Mouse (Mus musculus) midbrain, embryonic 14.5 days (tissue): Measurements from ENCODE around the gene Tmc7. TPM values are rescaled to one million over a fixed set of nuclear protein-coding genes. Genes with fewer than 3 reads are reported as not detected.

ENCODE experiments used
- ATAC-seq: fragments of 200-750 bp; cut with Nextera tagmentation; 2 replicates; pipeline ENCODE4 v1.8.0; 2017; ENCODE audit warnings: moderate number of reproducible peaks, moderate library complexity; ENCODE audit not compliant: low FRiP score, low TSS enrichment
- DNase-seq: peaks from one replicate; pipeline ENCODE4 v3.0.0-alpha.2; 2015
- H3K27ac ChIP-seq: fragments of 300-500 bp; sonication (generic); replicated peaks from 2 replicates; pipeline ENCODE4 v1.5.1; 2014; ENCODE audit warnings: mild to moderate bottlenecking, low read depth, low read length, moderate library complexity
- H3K27me3 ChIP-seq: fragments of 300-500 bp; sonication (generic); 2 replicates; pipeline ENCODE4 v1.6.1; 2014; ENCODE audit warnings: low read length, control low read depth, mixed read lengths; ENCODE audit not compliant: control insufficient read depth, insufficient read depth
- H3K36me3 ChIP-seq: fragments of 300-500 bp; sonication (generic); 2 replicates; pipeline ENCODE4 v1.6.1; 2014; ENCODE audit warnings: low read length, control low read depth; ENCODE audit not compliant: control insufficient read depth, insufficient read depth
- H3K4me1 ChIP-seq: fragments of 300-500 bp; sonication (generic); 2 replicates; pipeline ENCODE4 v1.6.1; 2014; ENCODE audit warnings: mild to moderate bottlenecking, antibody characterized with exemption, low read length, control low read depth; ENCODE audit not compliant: control insufficient read depth, insufficient read depth
- H3K4me2 ChIP-seq: fragments of 300-500 bp; sonication (generic); 2 replicates; pipeline ENCODE4 v1.6.1; 2014; ENCODE audit warnings: mild to moderate bottlenecking, low read length, moderate library complexity
- H3K4me3 ChIP-seq: fragments of 300-500 bp; sonication (generic); replicated peaks from 2 replicates; pipeline ENCODE4 v1.5.1; 2014; ENCODE audit warnings: low read depth, low read length
- H3K9ac ChIP-seq: fragments of 300-500 bp; sonication (generic); replicated peaks from 2 replicates; pipeline ENCODE4 v1.6.1; 2014; ENCODE audit warnings: mild to moderate bottlenecking, low read length, moderate library complexity
- H3K9me3 ChIP-seq: fragments of 300-500 bp; sonication (generic); 2 replicates; pipeline ENCODE4 v1.6.1; 2016; ENCODE audit warnings: low read length, control low read depth, mixed read lengths; ENCODE audit not compliant: control insufficient read depth
- WGBS: fragments of 180-500 bp; shearing (Covaris S2); extraction: QIAGEN DNeasy Blood & Tissue Kit; methylation state at CpG from one replicate; pipeline ENCODE4 v1.1.7; 2014; 5-methylcytosine and 5-hydroxymethylcytosine counted together
- polyA plus RNA-seq: library from polyadenylated mRNA; unstranded; fragments of >200 nt; fragmentation: Nextera tagmentation; extraction: Ambion mirVana; gene quantifications from 2 replicates; pipeline ENCODE4 v1.2.1, GENCODE M21; 2014

The Tmc7 gene
- polyA plus RNA-seq, 1 experiment from 2014 or later = 5.9 TPM

DNA sequence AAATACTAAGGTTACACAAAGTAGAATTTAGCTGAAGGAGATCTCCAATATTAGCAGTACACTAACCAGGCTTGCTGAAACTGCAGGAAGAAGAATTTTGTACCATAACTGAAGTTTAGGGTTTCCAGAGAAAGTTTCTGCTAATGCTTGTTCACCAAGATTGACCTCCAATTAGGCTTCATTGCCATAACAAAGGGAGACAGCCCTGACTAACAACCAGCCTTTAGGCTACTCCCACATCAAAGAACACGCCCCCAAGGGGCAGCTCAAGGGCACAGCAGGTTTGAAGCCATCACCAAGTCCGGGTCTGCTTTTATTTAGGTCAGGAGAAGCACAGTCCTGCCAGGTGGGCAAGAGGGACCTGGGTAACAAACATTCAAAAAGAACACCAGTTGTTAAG lies 4.6 kb downstream of the Tmc7 start:
- ATAC-seq (no peak), DNase-seq (no peak)
- Histone ChIP-seq H3K4me2 (no peak overlapping the region), H3K27ac (no peak overlapping the region), H3K36me3 (no peaks in the 10 kb centered on the region), H3K4me3 (no peak overlapping the region), H3K9ac (no peak overlapping the region), H3K9me3 (no peaks in the 10 kb centered on the region), H3K4me1 (peaks cover 13% of the 10 kb centered on the region; the same call in 1 of the 2 replicates), H3K27me3 (no peaks in the 10 kb centered on the region)
- 63% methylated on average over 2 of the region's 2 CpGs for WGBS

DNA sequence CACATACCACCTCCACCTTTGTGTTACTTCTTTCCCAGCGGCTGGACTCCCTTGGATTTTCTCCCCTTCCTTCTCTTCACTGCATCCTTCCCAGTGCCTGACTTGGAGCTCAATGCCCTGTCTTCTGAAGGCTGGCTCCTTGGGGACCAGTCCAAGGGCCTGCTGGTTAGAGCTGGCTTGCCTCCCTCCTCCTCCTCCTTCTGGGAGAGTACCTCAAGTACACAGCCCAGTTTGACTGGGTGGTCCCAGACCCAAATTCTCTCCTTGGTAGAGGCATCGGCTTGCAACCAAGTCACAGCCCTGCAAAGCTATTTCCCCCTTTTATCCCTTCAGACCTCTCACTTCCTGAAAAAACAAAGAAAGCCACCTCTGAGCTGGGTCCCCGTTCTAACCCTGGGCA lies 6.3 kb downstream of the Tmc7 start:
- 81% methylated on average over 3 of the region's 3 CpGs for WGBS
- Histone ChIP-seq H3K9me3 (no peaks in the 10 kb centered on the region), H3K4me3 (no peak overlapping the region), H3K4me1 (0 out of 2 replicates have a peak, but pooled peaks cover 5% of the 10 kb centered on the region), H3K27me3 (no peaks in the 10 kb centered on the region), H3K27ac (no peak overlapping the region), H3K9ac (no peak overlapping the region), H3K4me2 (no peak overlapping the region), H3K36me3 (no peaks in the 10 kb centered on the region)
- DNase-seq (no peak), ATAC-seq (no peak)

DNA sequence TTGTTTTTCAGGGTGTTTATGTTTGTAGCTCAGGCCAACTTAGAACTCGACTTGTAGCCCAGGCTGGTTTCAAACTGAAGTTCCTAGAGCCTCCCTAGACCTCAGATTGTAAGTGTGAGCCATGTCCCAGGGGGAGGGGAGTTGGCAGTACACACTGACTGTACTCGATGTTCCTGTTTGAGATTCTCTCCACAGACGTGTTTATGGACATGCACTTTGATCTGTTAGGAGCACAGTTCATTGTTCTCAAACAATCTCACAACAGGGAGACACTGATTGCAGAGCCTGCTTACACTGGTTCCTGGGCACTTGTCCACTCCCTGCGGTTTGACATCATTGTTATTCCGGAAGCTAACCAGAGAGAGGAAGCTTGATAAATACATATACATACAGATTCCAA lies 12.5 kb downstream of the Tmc7 start:
- H3K4me3 ChIP-seq = no peak overlapping the region
- DNase-seq (no peak), ATAC-seq (no peak)
- H3K27ac ChIP-seq = no peak overlapping the region
- H3K27me3 ChIP-seq = no peaks in the 10 kb centered on the region
- 51% methylated on average over 5 of the region's 5 CpGs for WGBS
- H3K4me1 ChIP-seq = no peaks in the 10 kb centered on the region
- no peaks in the 10 kb centered on the region for H3K36me3 ChIP-seq
- H3K9me3 ChIP-seq = no peaks in the 10 kb centered on the region
- no peak overlapping the region for H3K4me2 ChIP-seq
- H3K9ac ChIP-seq = no peak overlapping the region

DNA sequence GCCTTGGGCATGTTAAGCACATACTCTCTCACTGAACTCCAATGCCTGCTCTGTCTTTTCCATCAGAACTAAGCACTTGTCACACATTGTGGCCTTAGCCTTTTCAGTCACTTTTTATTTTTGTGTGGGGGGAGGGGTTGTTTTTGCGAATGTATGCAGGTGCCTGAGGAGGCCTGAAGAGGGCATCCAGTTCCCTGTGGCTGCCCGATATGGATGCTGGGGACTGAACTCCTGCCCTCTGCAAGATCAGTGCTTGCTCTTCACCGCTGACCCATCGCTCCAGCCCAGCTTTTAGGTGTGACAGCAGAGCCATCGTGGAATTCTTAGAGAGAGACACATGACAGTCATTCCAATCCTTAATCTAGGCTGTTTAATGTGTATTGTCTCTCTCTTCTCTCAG lies 13.2 kb downstream of the Tmc7 start:
- ATAC-seq = no peak
- H3K36me3 ChIP-seq = no peaks in the 10 kb centered on the region
- no peaks in the 10 kb centered on the region for H3K27me3 ChIP-seq
- H3K4me2 ChIP-seq = no peak overlapping the region
- H3K9ac ChIP-seq = no peak overlapping the region
- DNase-seq = no peak
- H3K4me1 ChIP-seq = no peaks in the 10 kb centered on the region
- no peak overlapping the region for H3K27ac ChIP-seq
- no peak overlapping the region for H3K4me3 ChIP-seq
- H3K9me3 ChIP-seq = no peaks in the 10 kb centered on the region
- 49% methylated on average over 5 of the region's 5 CpGs for WGBS

DNA sequence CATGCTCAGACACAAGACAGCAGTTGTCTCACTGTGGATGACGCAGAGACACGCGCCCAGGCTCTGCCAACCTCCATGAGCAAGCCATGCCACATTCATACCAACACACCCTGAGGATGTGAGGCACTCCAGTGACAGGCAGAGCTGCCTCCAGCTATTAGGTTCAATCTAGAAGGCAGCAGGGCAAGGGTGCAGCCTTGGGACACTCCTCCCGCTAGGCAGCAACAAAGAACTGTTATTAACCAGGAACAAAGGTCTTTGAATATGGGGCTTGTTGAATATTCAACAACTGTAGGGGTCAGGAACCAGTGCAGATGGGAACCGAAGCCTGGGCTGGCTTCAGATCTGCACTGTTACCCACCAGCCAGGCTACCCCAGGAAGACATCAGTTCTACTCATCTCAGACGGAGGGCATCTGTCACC lies 15.4 kb downstream of the Tmc7 start:
- ATAC-seq (no peak), DNase-seq (no peak)
- H3K27me3 ChIP-seq = no peaks in the 10 kb centered on the region
- peaks cover under 1% of the 10 kb centered on the region; the same call in 1 of the 2 replicates for H3K36me3 ChIP-seq
- H3K4me2 ChIP-seq = no peak overlapping the region
- WGBS = 38% methylated on average over 6 of the region's 6 CpGs
- H3K4me1 ChIP-seq = no peaks in the 10 kb centered on the region
- no peak overlapping the region for H3K4me3 ChIP-seq
- no peak overlapping the region for H3K9ac ChIP-seq
- H3K27ac ChIP-seq = no peak overlapping the region
- H3K9me3 ChIP-seq = no peaks in the 10 kb centered on the region

DNA sequence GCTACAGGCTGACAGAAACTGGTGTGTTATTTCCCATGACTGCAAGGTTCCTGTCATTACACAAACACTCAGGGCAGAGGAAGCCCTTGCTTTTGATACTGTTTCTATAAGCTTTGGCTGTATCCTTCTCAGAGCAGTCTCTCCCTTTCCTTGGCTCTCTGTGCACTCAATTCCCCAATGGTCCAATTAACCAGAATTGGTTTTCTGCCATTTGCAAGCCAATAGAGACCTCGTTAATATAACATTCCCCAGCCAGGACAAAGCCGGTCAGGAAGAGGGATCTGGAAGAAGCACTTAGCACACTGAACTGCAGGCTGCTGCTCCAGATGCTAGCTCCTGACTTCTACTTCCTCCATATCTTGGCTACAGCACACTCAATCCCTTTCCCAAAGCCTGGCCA lies 30.2 kb downstream of the Tmc7 start:
- H3K9ac ChIP-seq = no peak overlapping the region
- peaks cover 37% of the 10 kb centered on the region for H3K36me3 ChIP-seq
- peak; percentile 54 for DNase-seq
- no peak overlapping the region for H3K4me2 ChIP-seq
- no peaks in the 10 kb centered on the region for H3K27me3 ChIP-seq
- H3K4me1 ChIP-seq = no peaks in the 10 kb centered on the region
- ATAC-seq = no peak
- no peaks in the 10 kb centered on the region for H3K9me3 ChIP-seq
- 79% methylated on average over 2 of the region's 2 CpGs for WGBS
- no peak overlapping the region for H3K27ac ChIP-seq
- H3K4me3 ChIP-seq = no peak overlapping the region

DNA sequence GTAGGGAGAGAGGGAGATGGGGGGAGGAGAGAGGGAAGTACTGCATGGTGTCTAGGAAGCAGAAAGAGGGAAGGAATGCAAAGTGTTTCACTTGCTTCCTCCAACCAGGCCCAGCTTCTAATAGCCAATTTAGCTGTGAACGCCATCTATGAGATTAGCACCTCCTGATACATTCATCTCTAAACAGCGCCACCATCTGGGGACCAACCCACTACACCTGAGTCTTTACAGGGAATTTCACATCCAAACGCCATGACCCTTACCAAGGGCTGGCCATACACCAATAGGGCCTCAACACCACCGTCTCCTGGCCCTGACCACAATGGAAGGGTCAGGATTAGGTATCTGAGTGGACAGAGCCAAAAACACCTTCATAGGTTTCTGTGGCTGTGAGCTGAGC lies 30.7 kb downstream of the Tmc7 start:
- WGBS = 70% methylated on average over 4 of the region's 4 CpGs
- H3K9me3 ChIP-seq = no peaks in the 10 kb centered on the region
- no peak overlapping the region for H3K27ac ChIP-seq
- H3K4me1 ChIP-seq = no peaks in the 10 kb centered on the region
- H3K4me2 ChIP-seq = no peak overlapping the region
- no peak for DNase-seq
- peaks cover 41% of the 10 kb centered on the region for H3K36me3 ChIP-seq
- no peak for ATAC-seq
- no peak overlapping the region for H3K9ac ChIP-seq
- no peak overlapping the region for H3K4me3 ChIP-seq
- no peaks in the 10 kb centered on the region for H3K27me3 ChIP-seq

DNA sequence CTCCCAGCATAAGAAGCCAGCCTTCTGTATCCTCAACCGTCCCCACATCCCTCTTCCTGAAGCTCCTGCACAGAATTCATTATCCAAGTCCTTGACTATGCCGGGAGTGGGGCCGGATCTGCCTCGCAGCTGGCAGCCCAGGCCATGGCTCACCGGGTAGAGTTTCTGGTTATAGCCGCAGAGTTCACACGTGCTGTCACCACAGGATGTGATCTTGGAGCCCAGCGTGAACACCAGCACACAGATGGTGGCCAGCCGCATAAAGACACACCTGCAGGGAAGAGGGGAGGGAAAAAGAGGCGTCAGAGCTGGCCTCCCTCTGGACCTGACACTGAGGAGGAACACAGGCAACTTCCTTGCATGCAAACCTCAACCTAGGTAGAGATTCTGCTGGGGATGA lies 37.1 kb downstream of the Tmc7 start:
- peaks cover 57% of the 10 kb centered on the region for H3K36me3 ChIP-seq
- WGBS = 83% methylated on average over 10 of the region's 10 CpGs
- H3K9ac ChIP-seq = no peak overlapping the region

DNA sequence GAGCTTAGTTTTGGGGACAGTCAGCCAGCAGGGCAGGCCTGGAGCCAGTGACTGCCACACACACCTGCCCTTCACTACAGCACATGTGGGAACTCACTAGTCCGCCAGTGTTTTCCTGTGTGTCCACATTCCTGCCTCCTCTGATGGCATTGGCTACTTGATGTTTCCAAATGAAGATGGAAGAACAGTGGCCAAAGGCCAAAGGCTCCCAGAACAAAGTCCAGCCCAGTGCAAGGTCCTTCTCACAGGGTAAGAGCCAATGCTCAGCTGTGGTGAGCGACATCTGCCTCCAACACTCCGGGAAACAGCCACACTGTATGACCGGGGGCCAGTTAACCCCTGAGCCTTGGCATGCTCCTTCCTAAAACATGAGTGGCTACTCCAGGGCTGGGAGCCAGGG lies 40.4 kb downstream of the Tmc7 start:
- no peak overlapping the region for H3K4me3 ChIP-seq
- DNase-seq (no peak), ATAC-seq (no peak)
- H3K27me3 ChIP-seq = no peaks in the 10 kb centered on the region
- H3K36me3 ChIP-seq = peaks cover 35% of the 10 kb centered on the region
- 94% methylated on average over 4 of the region's 4 CpGs for WGBS
- no peaks in the 10 kb centered on the region for H3K4me1 ChIP-seq
- no peak overlapping the region for H3K27ac ChIP-seq
- no peaks in the 10 kb centered on the region for H3K9me3 ChIP-seq
- H3K4me2 ChIP-seq = no peak overlapping the region
- no peak overlapping the region for H3K9ac ChIP-seq

More for the DNA sequence above, 37.1 kb downstream of the Tmc7 start:
- DNase-seq (no peak), ATAC-seq (no peak)
- Histone ChIP-seq H3K4me3 (no peak overlapping the region), H3K27ac (no peak overlapping the region), H3K4me1 (no peaks in the 10 kb centered on the region), H3K4me2 (no peak overlapping the region), H3K9me3 (no peaks in the 10 kb centered on the region), H3K27me3 (no peaks in the 10 kb centered on the region)
